Mouse (Mus musculus): Measurements from ENCODE around the gene Mpzl3.

The Mpzl3 gene

DNA sequence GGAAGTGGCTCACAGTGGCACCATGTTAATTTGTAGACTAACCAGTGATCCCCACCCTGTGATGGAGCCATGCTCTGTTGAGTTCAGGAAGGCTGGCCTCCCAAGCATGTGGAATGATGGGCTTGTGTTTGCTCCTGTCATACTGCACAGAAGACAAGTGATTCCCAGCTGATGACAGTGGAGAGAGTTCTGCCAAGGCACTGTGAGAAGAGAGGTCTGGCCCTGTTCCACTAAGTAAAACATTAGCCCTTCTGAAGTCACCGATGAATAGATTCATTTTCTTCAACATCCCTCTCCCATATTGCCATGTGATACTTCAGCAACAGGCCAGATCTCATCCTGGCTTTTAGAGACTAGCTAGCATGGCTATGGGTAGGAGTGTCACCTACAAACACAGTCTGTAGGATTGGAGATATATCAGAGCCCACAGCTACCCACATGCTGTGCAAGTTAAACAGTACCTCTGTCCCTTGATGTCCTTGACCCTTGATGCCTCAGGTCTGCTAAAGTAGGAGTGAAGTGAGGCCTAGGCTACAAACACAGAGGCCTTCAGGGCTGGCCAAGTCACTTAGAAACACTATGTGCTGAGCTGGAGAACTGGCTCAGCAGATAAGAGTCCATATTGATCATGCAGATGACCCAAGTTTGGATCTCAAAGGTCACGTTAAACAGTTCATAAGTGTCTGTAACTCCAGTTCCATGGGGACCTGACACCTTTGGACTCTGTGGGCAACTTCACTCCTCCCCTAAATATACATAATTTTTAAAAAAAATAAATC lies 50.8 kb downstream of the Mpzl3 start:
- no peak for DNase-seq

- no peak for DNase-seq
Measured at GRCm38 (mm10) chr9:45115706-45116105, 60.7 kb downstream of the Mpzl3 start.

- no peak for DNase-seq
Measured at GRCm38 (mm10) chr9:45116819-45117218, 61.8 kb downstream of the Mpzl3 start.

DNA sequence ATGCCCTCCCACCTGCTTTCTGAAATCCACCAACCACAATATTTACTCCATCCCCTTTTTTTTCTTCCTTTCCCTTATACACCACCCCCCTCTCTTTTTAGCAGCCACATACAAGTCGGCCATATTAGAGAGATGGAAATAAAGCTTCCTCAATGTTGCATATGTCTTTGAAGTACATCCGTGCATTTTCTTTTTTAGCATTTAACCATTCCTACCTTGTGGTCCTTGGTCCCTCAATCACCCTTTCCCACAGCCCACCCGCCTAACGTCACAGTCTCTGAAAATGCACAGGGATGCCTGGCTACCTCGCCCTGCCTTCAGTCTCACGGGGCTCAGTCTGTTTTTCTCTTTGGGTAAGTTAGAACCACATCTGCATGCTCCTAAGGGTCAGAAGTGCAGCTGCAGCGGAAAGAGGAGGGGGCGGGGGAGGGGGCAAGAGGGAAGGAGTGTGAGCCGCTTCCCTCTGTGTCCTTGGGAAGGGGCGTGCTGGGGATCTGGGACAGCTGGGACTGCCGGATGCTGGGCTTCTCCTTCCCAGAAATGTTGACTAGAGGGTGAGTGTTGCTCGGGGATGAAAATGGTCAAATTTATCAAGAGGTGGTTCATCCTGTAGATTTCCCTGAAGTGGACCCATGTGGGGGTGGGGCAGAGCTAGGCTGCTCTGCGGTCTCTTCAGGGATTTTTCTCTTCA lies 62.9 kb downstream of the Mpzl3 start, which contains the start of gene Scn2b:
Gene Scn2b (plus strand): TSS at position 42 of the 691 bp plus-strand sequence.
- no peak for DNase-seq

DNA sequence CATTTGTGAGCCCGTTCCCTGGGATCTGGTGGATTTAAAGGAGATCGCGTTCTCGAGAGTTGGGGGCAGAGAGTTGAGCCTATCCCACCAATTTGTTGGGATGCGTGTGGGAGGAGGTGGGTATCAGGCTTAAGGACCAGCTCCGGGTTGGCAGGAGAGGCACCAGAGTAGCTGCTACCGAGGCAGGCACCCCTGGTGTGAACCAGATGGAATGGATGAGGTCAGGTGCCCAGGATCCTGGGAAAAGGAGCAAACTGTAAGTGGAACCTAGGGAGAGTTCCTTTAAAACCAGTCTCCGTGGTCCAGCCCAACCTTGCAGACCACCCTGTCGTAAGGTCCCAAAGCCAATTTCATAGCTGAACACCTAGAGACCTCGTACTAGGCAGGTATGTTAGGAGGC lies 63.6 kb downstream of the Mpzl3 start:
- DNase-seq: no peak

DNA sequence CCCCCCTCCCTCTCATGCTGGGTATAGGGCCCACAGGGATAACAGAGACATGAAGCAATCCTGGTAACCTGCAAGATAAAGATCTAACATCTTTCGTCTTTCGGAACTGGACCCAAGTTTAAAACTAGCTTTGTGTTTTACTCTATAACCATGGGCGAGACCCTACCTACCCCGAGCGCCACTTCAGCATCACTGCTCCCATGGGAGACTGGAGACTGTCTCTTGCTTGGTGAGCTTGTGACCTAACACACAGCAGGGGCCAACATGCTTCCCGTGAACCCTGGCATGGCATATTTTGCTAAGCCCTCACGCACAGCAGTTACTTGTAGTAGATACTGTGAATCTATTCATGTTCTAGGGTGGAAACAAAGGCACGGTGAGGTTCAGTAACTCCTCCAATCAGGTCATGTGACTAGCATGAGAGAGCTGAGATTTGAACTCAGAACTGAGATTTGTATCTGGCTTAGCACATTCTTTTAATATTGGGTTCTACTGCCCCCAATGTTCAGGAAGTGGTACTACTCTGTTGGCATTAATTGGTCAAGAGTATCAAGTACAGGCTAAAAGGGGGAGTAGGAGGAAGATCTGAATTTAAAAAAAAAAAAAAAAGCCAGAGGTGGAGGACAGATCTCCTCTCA lies 64.4 kb downstream of the Mpzl3 start:
- DNase-seq: no peak

DNA sequence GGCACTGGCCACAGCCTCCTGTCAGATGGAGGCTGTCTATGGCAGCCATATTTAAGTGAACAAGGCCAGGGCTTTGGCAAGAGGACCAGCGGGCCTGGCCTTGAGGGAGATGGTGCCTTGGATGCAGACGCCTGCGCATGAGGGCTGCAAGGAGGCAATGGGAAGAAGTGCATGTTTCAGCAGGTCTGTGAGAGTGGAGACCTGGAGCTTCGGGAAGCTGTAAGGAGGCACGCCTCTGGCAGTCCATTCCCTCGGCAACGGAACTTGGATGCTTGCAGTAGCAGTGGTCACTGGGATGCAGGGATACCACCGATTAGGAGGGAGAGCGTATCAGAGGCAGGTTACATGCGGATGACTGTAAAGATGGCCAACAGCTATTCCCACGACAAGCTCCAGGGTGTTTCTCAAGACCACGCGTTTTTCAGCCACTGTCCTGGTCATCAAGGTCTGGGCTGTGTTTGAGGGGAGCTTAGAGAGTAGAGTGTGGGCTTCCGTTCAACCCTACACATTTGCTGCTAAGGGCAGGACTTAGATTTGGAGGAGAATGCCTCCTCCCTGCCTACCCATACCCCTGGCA lies 65.1 kb downstream of the Mpzl3 start:
- no peak for DNase-seq

DNA sequence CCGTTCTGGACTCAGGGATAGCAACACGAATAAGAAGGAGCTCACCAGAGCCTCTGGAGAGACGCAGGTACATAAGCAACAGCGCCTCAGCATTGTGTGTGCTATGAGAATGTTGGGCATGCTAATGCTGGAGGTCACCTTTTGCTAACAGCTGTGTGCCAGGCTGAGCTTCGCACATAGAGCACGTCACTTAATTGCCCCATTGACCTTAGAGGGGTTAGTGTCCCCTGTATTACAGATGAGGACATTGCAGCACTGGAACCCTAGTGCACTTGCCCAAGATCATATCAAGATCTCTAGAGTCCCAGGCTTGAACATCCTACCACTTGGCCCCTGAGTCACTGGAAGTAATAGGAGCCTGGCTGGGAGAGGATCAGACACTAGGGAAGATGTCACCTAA lies 65.6 kb downstream of the Mpzl3 start:
- DNase-seq: no peak

GRCm38 (mm10) chr9:45121001-45121400 lies 66.0 kb downstream of the Mpzl3 start:
- no peak for DNase-seq

DNA sequence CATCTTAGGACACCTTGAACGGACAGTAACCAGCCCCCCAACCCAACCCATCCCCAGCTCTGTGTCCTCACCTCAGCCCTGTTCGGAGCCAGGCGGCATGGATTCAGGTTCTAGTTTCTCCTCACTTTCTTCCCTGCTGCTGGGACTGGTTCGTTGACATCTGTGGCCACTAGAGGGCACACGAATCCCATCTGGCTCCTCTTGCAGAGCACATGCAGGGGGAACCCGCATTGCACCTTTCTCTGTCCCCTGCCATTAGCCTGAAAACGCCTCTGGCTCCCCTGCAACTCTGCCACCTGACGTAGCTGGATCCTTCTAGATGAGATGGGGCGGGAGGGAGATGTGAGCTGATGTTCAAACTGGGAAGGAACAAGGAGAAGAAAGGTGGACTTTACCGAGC lies 66.8 kb downstream of the Mpzl3 start:
- peak; percentile 81 for DNase-seq

GRCm38 (mm10) chr9:45122209-45122761 lies 67.3 kb downstream of the Mpzl3 start:
- DNase-seq: peak; percentile 57

DNA sequence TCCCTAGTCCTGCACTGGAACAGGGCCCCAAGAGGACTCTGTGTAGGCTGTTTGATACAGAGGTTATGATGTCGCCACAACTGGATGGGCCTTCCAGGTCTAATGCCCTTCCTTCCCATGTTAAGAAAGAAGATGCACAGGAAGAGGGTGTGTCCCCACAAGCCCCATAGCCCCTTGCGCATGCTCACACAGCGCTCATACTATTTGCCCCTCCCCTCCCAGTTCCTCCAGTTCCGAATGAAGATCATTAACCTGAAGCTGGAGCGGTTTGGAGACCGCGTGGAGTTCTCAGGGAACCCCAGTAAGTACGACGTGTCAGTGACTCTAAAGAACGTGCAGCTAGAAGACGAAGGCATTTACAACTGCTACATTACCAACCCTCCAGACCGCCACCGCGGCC lies 70.2 kb downstream of the Mpzl3 start:
- no peak for DNase-seq

- DNase-seq: no peak
Measured at GRCm38 (mm10) chr9:45126941-45127340, 72.0 kb downstream of the Mpzl3 start.
